Mouse (Mus musculus): ENCODE measurements at regions not wholly inside any gene's neighbourhood (a gene's known extent, or its start where the extent isn't known, plus 50 kb on each side); places are given as distances from the start of the nearest gene placed in this dataset.
A peak's percentile ranks its signal among the peaks of the same experiment; 100 is the strongest.

- TF ChIP-seq CTCF (IDR thresholded peaks at IDR 0.05), result peak; percentile 71
- TF ChIP-seq EP300 (IDR thresholded peaks at IDR 0.05), result no peak
These were observed 79.3 kb downstream of the Gpr65 start for GRCm38 (mm10) chr12:98347550-98348318.

Data from lung, postnatal 0 days (tissue).